Mouse (Mus musculus): Measurements from ENCODE around the gene Gm20518.

- TF ChIP-seq CTCF (IDR thresholded peaks at IDR 0.05; ENCODE audit: borderline replicate concordance, insufficient read depth, low read length) (no peak), POLR2A (IDR thresholded peaks at IDR 0.05; ENCODE audit: low read depth, low read length) (no peak)
Observed at GRCm38 (mm10) chr16:17875174-17875573, 16.3 kb downstream of the Gm20518 start.

All from embryonic fibroblast, embryonic 13.5 days (primary cell).